Mouse (Mus musculus) MEL (cell line): Measurements from ENCODE around the gene Vmn1r188. TPM values are rescaled to one million over a fixed set of nuclear protein-coding genes. Genes with fewer than 3 reads are reported as not detected.
"Not testable (repeated sequence)": the region's sequence is repeated elsewhere in the genome, so short reads cannot be mapped to it uniquely, and the experiment has no call there.

Source experiments
- DNase-seq: peaks from one replicate; pipeline ENCODE4 v3.0.0; 2011; ENCODE audit warnings: low read depth, low spot score
- H3K27ac ChIP-seq: 2 replicates; pipeline ENCODE4 v1.5.1; 2012; ENCODE audit warnings: low read depth, mild to moderate bottlenecking, control low read depth, low read length, moderate library complexity; ENCODE audit not compliant: control insufficient read depth
- H3K27me3 ChIP-seq, 2 experiments: fragments of 150-350 bp in 1 of 2; sonication (generic) in 1 of 2; 2 replicates each; pipeline ENCODE4 v1.6.1; 2012; ENCODE audit warnings: low read length in 2 of 2, mild to moderate bottlenecking in 2 of 2, improper control_type of control experiment in 1 of 2, moderate library complexity in 1 of 2; ENCODE audit not compliant: insufficient read depth in 2 of 2, control insufficient read depth in 1 of 2
- H3K36me3 ChIP-seq, 2 experiments: 2 replicates each; pipeline ENCODE4 v1.6.1; 2012 to 2014; ENCODE audit warnings: low read length in 2 of 2, improper control_type of control experiment in 1 of 2, inconsistent platforms in 1 of 2, mild to moderate bottlenecking in 1 of 2; ENCODE audit not compliant: insufficient read depth in 2 of 2, control insufficient read depth in 1 of 2
- H3K4me1 ChIP-seq, 2 experiments: fragments of 150-350 bp in 1 of 2; sonication (generic) in 1 of 2; 2 replicates each; pipeline ENCODE4 v1.6.1; 2012; ENCODE audit warnings: low read length in 2 of 2, improper control_type of control experiment in 1 of 2, mild to moderate bottlenecking in 1 of 2; ENCODE audit not compliant: insufficient read depth in 2 of 2, control insufficient read depth in 1 of 2
- H3K4me3 ChIP-seq, 2 experiments: fragments of 150-350 bp in 1 of 2; sonication (generic) in 1 of 2; 2 replicates each; pipeline ENCODE4 v1.5.1; 2012; ENCODE audit warnings: low read depth in 2 of 2, low read length in 2 of 2, mild to moderate bottlenecking in 2 of 2, moderate library complexity in 2 of 2, control low read depth in 1 of 2, improper control_type of control experiment in 1 of 2; ENCODE audit not compliant: control insufficient read depth in 1 of 2, insufficient read depth in 1 of 2
- H3K79me2 ChIP-seq: 2 replicates; pipeline ENCODE4 v1.6.1; 2012; ENCODE audit warnings: mild to moderate bottlenecking, low read length, moderate library complexity; ENCODE audit not compliant: control insufficient read depth, poor library complexity, insufficient read depth
- H3K9ac ChIP-seq: 2 replicates; pipeline ENCODE4 v1.6.1; 2012; ENCODE audit warnings: low read depth, mild to moderate bottlenecking, control low read depth, low read length, moderate library complexity; ENCODE audit not compliant: control insufficient read depth, poor library complexity, severe bottlenecking
- H3K9me3 ChIP-seq: fragments of 150-350 bp; sonication (generic); replicated peaks from 2 replicates; pipeline ENCODE4 v1.6.1; 2012; ENCODE audit warnings: mild to moderate bottlenecking, low read length, improper control_type of control experiment, moderate library complexity; ENCODE audit not compliant: insufficient read depth
- MAZ ChIP-seq: IDR thresholded peaks from 2 replicates; pipeline ENCODE4 v1.6.1; 2012; ENCODE audit warnings: low read depth, mild to moderate bottlenecking, inconsistent platforms, low read length, improper control_type of control experiment
- POLR2A ChIP-seq, 2 experiments: IDR thresholded peaks; 2 replicates each; pipeline ENCODE4 v1.6.1; 2011 to 2012; ENCODE audit warnings: low read length in 2 of 2, mild to moderate bottlenecking in 2 of 2, control low read depth in 1 of 2, improper control_type of control experiment in 1 of 2, low read depth in 1 of 2, moderate library complexity in 1 of 2; ENCODE audit not compliant: control insufficient read depth in 1 of 2, insufficient read depth in 1 of 2, poor library complexity in 1 of 2
- POLR2AphosphoS5 ChIP-seq: IDR thresholded peaks from 2 replicates; pipeline ENCODE4 v1.6.1; 2012; ENCODE audit warnings: low read depth, borderline replicate concordance, mild to moderate bottlenecking, inconsistent platforms, low read length, moderate library complexity, mixed read lengths
- TAL1 ChIP-seq: IDR thresholded peaks from 2 replicates; pipeline ENCODE4 v1.6.1; 2012; ENCODE audit warnings: mild to moderate bottlenecking, inconsistent platforms, low read length, moderate library complexity, mixed read lengths
- TBP ChIP-seq: IDR thresholded peaks from 2 replicates; pipeline ENCODE4 v1.8.0; 2011; ENCODE audit warnings: low read depth, low read length, improper control_type of control experiment
- UBTF ChIP-seq: IDR thresholded peaks from 2 replicates; pipeline ENCODE4 v1.6.1; 2012; ENCODE audit warnings: low read depth, mild to moderate bottlenecking, inconsistent platforms, low read length, improper control_type of control experiment, moderate library complexity, borderline replicate concordance; ENCODE audit not compliant: insufficient read depth
- polyA plus RNA-seq, 2 experiments: library from polyadenylated mRNA; stranded (reverse) in 1 of 2; unstranded in 1 of 2; fragments of >175 nt in 1 of 2; fragments of >200 nt in 1 of 2; gene quantifications; 2 replicates each; pipeline versions ENCODE4 v1.2.1 to v1.2.4; 2012; ENCODE audit warnings: low replicate concordance in 2 of 2, low read depth in 1 of 2; ENCODE audit not compliant: insufficient read length in 2 of 2, insufficient read depth in 1 of 2, missing spikeins in 1 of 2
- total RNA-seq: library from RNA; depleted of rRNA; stranded (reverse); fragments of 300-350 nt; gene quantifications from 2 replicates; pipeline ENCODE4 v1.2.3, GENCODE M21; 2012; rRNA removed

The Vmn1r188 gene
- total RNA-seq (not detected in 2 replicates), polyA plus RNA-seq (not detected)

DNA sequence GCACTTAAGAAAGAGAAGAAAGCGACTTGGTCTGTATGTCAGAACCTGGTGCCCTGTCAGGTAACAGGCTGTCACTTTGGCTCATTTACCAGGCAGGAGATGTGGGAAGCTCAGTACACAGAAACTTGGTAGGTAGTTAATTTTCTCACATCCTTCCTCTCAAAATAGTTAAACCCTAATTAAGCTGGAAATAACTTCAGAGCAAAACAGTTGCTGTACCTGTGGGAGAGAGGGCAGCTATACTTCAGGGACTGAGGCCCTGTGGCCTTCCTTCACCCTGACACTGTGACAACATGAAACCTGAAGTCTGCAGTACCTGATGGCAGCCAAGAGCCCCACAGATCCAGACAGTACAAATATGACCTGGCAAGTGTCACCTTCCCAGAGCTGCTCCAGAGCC lies at the start of gene Vmn1r188:
TSS of gene Vmn1r188 (plus strand) at position 301 of the 400 bp plus-strand sequence.
- H3K9ac ChIP-seq, H3K36me3 ChIP-seq, H3K9me3 ChIP-seq, H3K4me3 ChIP-seq, H3K4me1 ChIP-seq, H3K79me2 ChIP-seq, H3K27me3 ChIP-seq, DNase-seq, H3K27ac ChIP-seq: not testable (repeated sequence)

GRCm38 (mm10) chr13:22034443-22035266 lies 49.6 kb upstream of the Vmn1r188 start:
- H3K79me2 ChIP-seq: no peaks in the 10 kb centered on the region; the same call in 1 of the 2 replicates
- peaks cover 0 to 22% of the 10 kb centered on the region in 2 experiments; a peak in 2 of 4 replicates for H3K36me3 ChIP-seq
- TF ChIP-seq POLR2A (IDR thresholded peaks at IDR 0.05; ENCODE audit: control insufficient read depth in 1 of 2, insufficient read depth in 1 of 2, low read depth in 1 of 2, low read length in 2 of 2, poor library complexity in 1 of 2): peak; percentile 76 to 93; a peak in 2 of 4 replicates
- peak; percentile 89; the same call in 1 of the 2 replicates for TF ChIP-seq POLR2AphosphoS5
- no peak for TF ChIP-seq MAZ
- TF ChIP-seq TAL1: 0 out of 2 replicates have a peak, but pooled peaks have one; percentile 4
- peak; percentile 21; the same call in 1 of the 2 replicates for TF ChIP-seq TBP
- no peaks in the 10 kb centered on the region for H3K9me3 ChIP-seq
- H3K27ac ChIP-seq: peak overlapping the region; percentile 82
- H3K4me3 ChIP-seq: peak overlapping the region; percentile 17 to 43
- DNase-seq: peak; percentile 81
- no peaks in the 10 kb centered on the region for H3K27me3 ChIP-seq
- H3K9ac ChIP-seq: peak overlapping the region; percentile 68
- H3K4me1 ChIP-seq: peaks cover 0 to 4% of the 10 kb centered on the region in 2 experiments; a peak in 2 of 4 replicates

DNA sequence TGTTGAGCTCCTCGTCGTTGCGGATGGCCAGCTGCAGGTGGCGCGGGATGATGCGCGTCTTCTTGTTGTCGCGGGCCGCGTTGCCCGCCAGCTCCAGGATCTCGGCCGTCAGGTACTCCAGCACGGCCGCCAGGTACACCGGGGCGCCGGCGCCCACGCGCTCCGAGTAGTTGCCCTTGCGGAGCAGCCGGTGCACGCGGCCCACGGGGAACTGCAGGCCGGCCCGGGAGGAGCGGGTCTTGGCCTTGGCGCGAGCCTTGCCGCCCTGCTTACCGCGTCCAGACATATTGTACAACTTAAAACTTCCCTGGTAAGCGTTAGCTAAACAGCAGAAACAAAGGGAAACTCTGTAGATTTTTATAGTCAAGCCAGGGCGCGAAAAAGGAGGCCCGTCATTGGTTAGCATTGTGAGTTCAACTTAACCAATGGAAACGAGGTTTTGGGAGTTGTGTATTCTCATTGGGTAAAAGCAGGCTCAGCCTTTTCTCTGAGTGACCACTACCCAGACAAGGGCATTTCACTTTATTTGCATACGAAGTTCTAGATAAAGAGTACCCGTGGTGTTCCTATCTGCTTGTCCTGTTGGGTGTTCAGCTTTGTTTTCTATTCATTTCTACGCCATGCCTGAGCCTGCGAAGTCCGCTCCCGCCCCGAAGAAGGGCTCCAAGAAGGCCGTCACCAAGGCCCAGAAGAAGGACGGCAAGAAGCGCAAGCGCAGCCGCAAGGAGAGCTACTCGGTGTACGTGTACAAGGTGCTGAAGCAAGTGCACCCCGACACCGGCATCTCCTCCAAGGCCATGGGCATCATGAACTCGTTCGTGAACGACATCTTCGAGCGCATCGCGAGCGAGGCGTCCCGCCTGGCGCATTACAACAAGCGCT lies 48.7 kb upstream of the Vmn1r188 start, which contains the start of the genes Hist1h2ah and Hist1h2bk:
TSS of gene Hist1h2ah (minus strand) at position 302 of the 882 bp plus-strand sequence.
TSS of gene Hist1h2bk (plus strand) at position 604 of the 882 bp plus-strand sequence.
- Histone ChIP-seq H3K4me3 (peak within 1 kb of the TSS; percentile 17 to 43), H3K27ac (peak within 1 kb of the TSS; percentile 88), H3K36me3 (peaks cover 0 to 22% of the 10 kb centered on the region in 2 experiments; a peak in 2 of 4 replicates), H3K9ac (peak within 1 kb of the TSS; percentile 68)
- DNase-seq: peak; percentile 98
- H3K9me3 ChIP-seq, H3K79me2 ChIP-seq, H3K4me1 ChIP-seq, H3K27me3 ChIP-seq: not testable (repeated sequence)
- peak; percentile 98 for TF ChIP-seq TBP
- TF ChIP-seq POLR2AphosphoS5: peak; percentile 94; the same call in 1 of the 2 replicates
- TF ChIP-seq POLR2A (IDR thresholded peaks at IDR 0.05; ENCODE audit: control insufficient read depth in 1 of 2, insufficient read depth in 1 of 2, low read depth in 1 of 2, low read length in 2 of 2, poor library complexity in 1 of 2): peak; percentile 12 to 72
- 0 out of 2 replicates have a peak, but pooled peaks have one; percentile 46 for TF ChIP-seq UBTF
